Mouse (Mus musculus): ENCODE measurements around the gene Ruvbl1. TPM values are rescaled to one million over a fixed set of nuclear protein-coding genes. Genes with fewer than 3 reads are reported as not detected.

Ruvbl1 gene
- polyA plus RNA-seq, 1 experiment: 32.5 TPM

GRCm38 (mm10) chr6:88483913-88484312, 18.7 kb downstream of the Ruvbl1 start:
- TF ChIP-seq GATA1 (IDR thresholded peaks at IDR 0.05; ENCODE audit: low read length): no peak

- no peak for TF ChIP-seq GATA1 (IDR thresholded peaks at IDR 0.05; ENCODE audit: low read length)
Observed at GRCm38 (mm10) chr6:88485378-88485777, 20.2 kb downstream of the Ruvbl1 start.

- no peak for TF ChIP-seq GATA1 (IDR thresholded peaks at IDR 0.05; ENCODE audit: low read length)
Observed at GRCm38 (mm10) chr6:88486893-88487292, 21.7 kb downstream of the Ruvbl1 start.

GRCm38 (mm10) chr6:88489026-88489425, 23.8 kb downstream of the Ruvbl1 start:
- TF ChIP-seq GATA1 (IDR thresholded peaks at IDR 0.05; ENCODE audit: low read length): no peak

GRCm38 (mm10) chr6:88489834-88490233, 24.6 kb downstream of the Ruvbl1 start:
- no peak for TF ChIP-seq GATA1 (IDR thresholded peaks at IDR 0.05; ENCODE audit: low read length)

- no peak for TF ChIP-seq GATA1 (IDR thresholded peaks at IDR 0.05; ENCODE audit: low read length)
Observed at GRCm38 (mm10) chr6:88490629-88491354, 25.6 kb downstream of the Ruvbl1 start.

GRCm38 (mm10) chr6:88493712-88494111, 28.5 kb downstream of the Ruvbl1 start:
- no peak for TF ChIP-seq GATA1 (IDR thresholded peaks at IDR 0.05; ENCODE audit: low read length)

- TF ChIP-seq GATA1 (IDR thresholded peaks at IDR 0.05; ENCODE audit: low read length): no peak
Observed at GRCm38 (mm10) chr6:88499481-88500404, 34.5 kb downstream of the Ruvbl1 start.

- TF ChIP-seq GATA1 (IDR thresholded peaks at IDR 0.05; ENCODE audit: low read length): no peak
Observed at GRCm38 (mm10) chr6:88500405-88500767, 35.2 kb downstream of the Ruvbl1 start.

- peak; percentile 18 for TF ChIP-seq GATA1 (IDR thresholded peaks at IDR 0.05; ENCODE audit: low read length)
Observed at GRCm38 (mm10) chr6:88502030-88502970, 37.1 kb downstream of the Ruvbl1 start.

GRCm38 (mm10) chr6:88503044-88503443, 37.8 kb downstream of the Ruvbl1 start:
- TF ChIP-seq GATA1 (IDR thresholded peaks at IDR 0.05; ENCODE audit: low read length): no peak

GRCm38 (mm10) chr6:88513984-88514383, 48.8 kb downstream of the Ruvbl1 start:
- no peak for TF ChIP-seq GATA1 (IDR thresholded peaks at IDR 0.05; ENCODE audit: low read length)

- no peak for TF ChIP-seq GATA1 (IDR thresholded peaks at IDR 0.05; ENCODE audit: low read length)
Observed at GRCm38 (mm10) chr6:88514546-88514945, 49.3 kb downstream of the Ruvbl1 start.

- no peak for TF ChIP-seq GATA1 (IDR thresholded peaks at IDR 0.05; ENCODE audit: low read length)
Observed at GRCm38 (mm10) chr6:88515971-88516370, 50.8 kb downstream of the Ruvbl1 start.

- no peak for TF ChIP-seq GATA1 (IDR thresholded peaks at IDR 0.05; ENCODE audit: low read length)
Observed at GRCm38 (mm10) chr6:88516667-88517066, 51.5 kb downstream of the Ruvbl1 start.
